Mouse (Mus musculus) liver, adult 2 months (tissue): ENCODE data around the gene Kcnt2.

Experiments
- CTCF ChIP-seq: fragments of 200-500 bp; IDR thresholded peaks from 2 replicates; pipeline ENCODE4 v1.5.1; 2011; ENCODE audit warnings: low read depth, low read length, control low read depth
- POLR2A ChIP-seq: fragments of 200-500 bp; IDR thresholded peaks from 2 replicates; pipeline ENCODE4 v1.6.1; 2011; ENCODE audit warnings: low read length, control low read depth; ENCODE audit not compliant: insufficient read depth; ENCODE audit errors: extremely low read depth

DNA sequence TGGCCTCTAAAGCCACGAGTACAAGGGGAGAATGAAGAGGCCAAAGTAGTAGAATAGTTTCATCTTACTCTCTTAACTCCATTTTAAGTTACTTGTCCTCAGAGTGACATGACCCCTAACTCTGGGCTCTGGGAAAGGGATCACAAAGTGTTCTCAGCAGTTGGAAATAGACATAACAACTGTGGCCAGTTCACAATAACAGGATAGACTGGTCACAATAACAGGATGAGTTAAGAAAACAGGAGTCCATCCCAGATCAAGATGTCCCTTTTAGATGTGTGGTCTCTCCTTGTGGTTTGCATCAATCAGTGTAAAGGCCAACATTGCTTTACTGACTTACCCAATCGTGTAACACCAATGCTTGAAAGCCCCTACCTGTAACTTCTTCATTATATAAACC is 132.8 kb downstream of the Kcnt2 start:
- TF ChIP-seq CTCF (no peak), POLR2A (no peak)
